Comparison of ENCODE assay signal across 16 mouse cellular contexts in genomic region chr13:45786409-45786808, GRCm38 (mm10).
DNase-seq lines count a peak whose midpoint lies in the region; ATAC-seq lines count a peak whose summit lies in the region.
"Had no signal": no experiment of that assay in that cellular context is flagged by ENCODE, and none has a peak within 500 bp of the region (broad histone marks: within the 10 kb centered on the region; RNA-seq: fewer than 3 reads in every experiment).

No protein-coding gene starts in this region.

- no peak overlapping the region for H3K4me2 ChIP-seq in heart, embryonic 15.5 days
- H3K4me2 ChIP-seq in intestine, embryonic 15.5 days (replicated peaks), result no peak overlapping the region
- H3K4me2 ChIP-seq: limb, embryonic 15.5 days had no signal

- H3K4me1 ChIP-seq in heart, embryonic 15.5 days (replicated peaks), result peaks cover 9% of the 10 kb centered on the region
- H3K4me1 ChIP-seq in intestine, embryonic 15.5 days (replicated peaks), result no peaks in the 10 kb centered on the region
- H3K4me1 ChIP-seq: limb, embryonic 15.5 days had no signal

- no peaks in the 10 kb centered on the region for H3K36me3 ChIP-seq in heart, embryonic 15.5 days
- no peaks in the 10 kb centered on the region for H3K36me3 ChIP-seq in intestine, embryonic 15.5 days
- H3K36me3 ChIP-seq: limb, embryonic 15.5 days had no signal

- peak; percentile 31; the same call in 1 of the 2 replicates for ATAC-seq in heart, embryonic 15.5 days (replicated peaks; ENCODE audit: insufficient number of reproducible peaks, insufficient read depth, low FRiP score, low read depth)
- ATAC-seq in intestine, embryonic 15.5 days, result no peak
- ATAC-seq: inflammation-experienced regulatory T-cells, adult 6 months had no signal

- no peak overlapping the region for H3K27ac ChIP-seq in heart, embryonic 15.5 days
- no peak overlapping the region for H3K27ac ChIP-seq in intestine, embryonic 15.5 days
- H3K27ac ChIP-seq: kidney, postnatal 0 days; limb, embryonic 15.5 days had no signal

- no peaks in the 10 kb centered on the region for H3K9me3 ChIP-seq in heart, embryonic 15.5 days (replicated peaks)
- H3K9me3 ChIP-seq in intestine, embryonic 15.5 days, result no peaks in the 10 kb centered on the region
- H3K9me3 ChIP-seq: limb, embryonic 15.5 days had no signal

- WGBS in heart, embryonic 15.5 days, result 72% methylated on average over 7 of the region's 7 CpGs
- 81% methylated on average over 7 of the region's 7 CpGs for WGBS in intestine, embryonic 15.5 days

- no peak overlapping the region for H3K9ac ChIP-seq in heart, embryonic 15.5 days
- H3K9ac ChIP-seq in intestine, embryonic 15.5 days, result no peak overlapping the region
- H3K9ac ChIP-seq: limb, embryonic 15.5 days had no signal

- DNase-seq in adrenal gland, adult 2 months, result peak; percentile 34
- DNase-seq in adrenal gland, postnatal 4 days (ENCODE audit: low spot score in 2 of 2), result no peak
- DNase-seq in heart, postnatal 4 days, result no peak
- DNase-seq in ZHBTc4 (ENCODE audit: low read depth, low spot score), result peak; percentile 12
- peak; percentile 24 for DNase-seq in lung, postnatal 25 days (ENCODE audit: low spot score)
- no peak for DNase-seq in kidney, postnatal 14 days
- DNase-seq: cerebellum, adult 9-10 months; heart, postnatal 36 days; right cerebral cortex, adult 18-20 months; spleen, adult 18-20 months had no signal

- H3K27me3 ChIP-seq in heart, embryonic 15.5 days, result no peaks in the 10 kb centered on the region
- no peaks in the 10 kb centered on the region for H3K27me3 ChIP-seq in intestine, embryonic 15.5 days (replicated peaks)
- H3K27me3 ChIP-seq: limb, embryonic 15.5 days had no signal

- no peak overlapping the region for H3K4me3 ChIP-seq in heart, embryonic 15.5 days
- H3K4me3 ChIP-seq in intestine, embryonic 15.5 days (replicated peaks), result no peak overlapping the region
- H3K4me3 ChIP-seq: erythroblast, embryonic 14.5 days; limb, embryonic 15.5 days had no signal

Comparison
In these comparisons a context has a peak if more than half of its experiments do, and no peak if none do; other contexts are left out.
1. DNase-seq: peak in adrenal gland, adult 2 months (single experiment), ZHBTc4 (single experiment) and lung, postnatal 25 days (single experiment); none in adrenal gland, postnatal 4 days (0 of 2), heart, postnatal 4 days (single experiment) and kidney, postnatal 14 days (single experiment).